Mouse (Mus musculus) intestine, embryonic 16.5 days (tissue): Measurements from ENCODE around the gene Dus1l. TPM values are rescaled to one million over a fixed set of nuclear protein-coding genes. Genes with fewer than 3 reads are reported as not detected.
"Not testable (repeated sequence)": the region's sequence is repeated elsewhere in the genome, so short reads cannot be mapped to it uniquely, and the experiment has no call there.

Source experiments
- ATAC-seq: fragments of 200-750 bp; cut with Nextera tagmentation; 2 replicates; pipeline ENCODE4 v1.8.0; 2017; ENCODE audit warnings: moderate TSS enrichment, moderate library complexity
- H3K27ac ChIP-seq: fragments of 300-500 bp; sonication (generic); 2 replicates; pipeline ENCODE4 v1.5.1; 2014; ENCODE audit warnings: mild to moderate bottlenecking, low read length
- H3K27me3 ChIP-seq: fragments of 300-500 bp; sonication (generic); replicated peaks from 2 replicates; pipeline ENCODE4 v1.6.1; 2014; ENCODE audit warnings: low read length, control low read depth, mixed read lengths; ENCODE audit not compliant: control insufficient read depth, insufficient read depth
- H3K36me3 ChIP-seq: fragments of 300-500 bp; sonication (generic); 2 replicates; pipeline ENCODE4 v1.6.1; 2014; ENCODE audit warnings: low read length, control low read depth; ENCODE audit not compliant: control insufficient read depth, insufficient read depth
- H3K4me1 ChIP-seq: fragments of 300-500 bp; sonication (generic); 2 replicates; pipeline ENCODE4 v1.6.1; 2014; ENCODE audit warnings: low read length, control low read depth, mixed read lengths; ENCODE audit not compliant: control insufficient read depth, insufficient read depth
- H3K4me2 ChIP-seq: fragments of 300-500 bp; sonication (generic); 2 replicates; pipeline ENCODE4 v1.6.1; 2014; ENCODE audit warnings: low read depth, low read length, control low read depth
- H3K4me3 ChIP-seq: fragments of 300-500 bp; sonication (generic); 2 replicates; pipeline ENCODE4 v1.5.1; 2014; ENCODE audit warnings: mild to moderate bottlenecking, low read length
- H3K9ac ChIP-seq: fragments of 300-500 bp; sonication (generic); 2 replicates; pipeline ENCODE4 v1.6.1; 2014; ENCODE audit warnings: low read depth, low read length
- H3K9me3 ChIP-seq: fragments of 300-500 bp; sonication (generic); 2 replicates; pipeline ENCODE4 v1.6.1; 2016; ENCODE audit warnings: low read length, control low read depth; ENCODE audit not compliant: control insufficient read depth
- WGBS: fragments of 180-500 bp; shearing (Covaris S2); extraction: QIAGEN DNeasy Blood & Tissue Kit; methylation state at CpG from one replicate; pipeline ENCODE4 v1.1.7; 2014; 5-methylcytosine and 5-hydroxymethylcytosine counted together
- polyA plus RNA-seq: library from polyadenylated mRNA; unstranded; fragments of >200 nt; fragmentation: Nextera tagmentation; extraction: Ambion mirVana; gene quantifications from 2 replicates; pipeline ENCODE4 v1.2.1, GENCODE M21; 2015

Dus1l gene
- polyA plus RNA-seq, 1 experiment from 2014 or later = 82.0 TPM

DNA sequence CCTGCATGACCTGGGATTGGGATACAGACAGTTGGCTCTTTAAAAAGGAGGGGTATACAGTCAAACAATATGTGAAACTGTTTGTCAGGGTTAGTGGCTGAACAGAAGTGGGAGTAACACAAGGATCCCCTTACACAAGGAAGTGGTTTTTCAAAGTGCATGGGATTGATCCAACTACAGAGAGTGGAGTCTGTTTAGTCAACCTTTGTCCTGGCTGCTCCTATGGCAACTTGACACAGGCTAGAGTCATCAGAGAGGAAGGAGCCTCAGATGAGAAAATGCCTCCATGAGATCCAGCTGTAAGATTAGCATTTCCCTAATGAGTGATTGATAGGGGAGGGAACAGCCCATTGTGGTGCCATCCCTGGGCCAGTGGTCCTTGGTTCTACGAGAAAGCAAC, 28.0 kb downstream of the Dus1l start:
- no peak overlapping the region for H3K4me2 ChIP-seq
- ATAC-seq = peak; percentile 87
- peak overlapping the region; percentile 46 for H3K27ac ChIP-seq
- H3K9ac ChIP-seq = no peak overlapping the region
- H3K4me1 ChIP-seq = peaks cover 2% of the 10 kb centered on the region; the same call in 1 of the 2 replicates
- no peaks in the 10 kb centered on the region for H3K36me3 ChIP-seq
- no peaks in the 10 kb centered on the region for H3K9me3 ChIP-seq
- WGBS = 79% methylated on average over 1 of the region's 1 CpGs
- H3K4me3 ChIP-seq = no peak overlapping the region
- no peaks in the 10 kb centered on the region for H3K27me3 ChIP-seq

- WGBS = 75% methylated on average over 4 of the region's 7 CpGs
- not testable (repeated sequence) for H3K36me3 ChIP-seq, H3K27ac ChIP-seq, H3K4me2 ChIP-seq, H3K4me1 ChIP-seq, H3K9me3 ChIP-seq, H3K27me3 ChIP-seq, H3K4me3 ChIP-seq, ATAC-seq, H3K9ac ChIP-seq
Measured at GRCm38 (mm10) chr11:120767023-120767422, 29.2 kb downstream of the Dus1l start.

DNA sequence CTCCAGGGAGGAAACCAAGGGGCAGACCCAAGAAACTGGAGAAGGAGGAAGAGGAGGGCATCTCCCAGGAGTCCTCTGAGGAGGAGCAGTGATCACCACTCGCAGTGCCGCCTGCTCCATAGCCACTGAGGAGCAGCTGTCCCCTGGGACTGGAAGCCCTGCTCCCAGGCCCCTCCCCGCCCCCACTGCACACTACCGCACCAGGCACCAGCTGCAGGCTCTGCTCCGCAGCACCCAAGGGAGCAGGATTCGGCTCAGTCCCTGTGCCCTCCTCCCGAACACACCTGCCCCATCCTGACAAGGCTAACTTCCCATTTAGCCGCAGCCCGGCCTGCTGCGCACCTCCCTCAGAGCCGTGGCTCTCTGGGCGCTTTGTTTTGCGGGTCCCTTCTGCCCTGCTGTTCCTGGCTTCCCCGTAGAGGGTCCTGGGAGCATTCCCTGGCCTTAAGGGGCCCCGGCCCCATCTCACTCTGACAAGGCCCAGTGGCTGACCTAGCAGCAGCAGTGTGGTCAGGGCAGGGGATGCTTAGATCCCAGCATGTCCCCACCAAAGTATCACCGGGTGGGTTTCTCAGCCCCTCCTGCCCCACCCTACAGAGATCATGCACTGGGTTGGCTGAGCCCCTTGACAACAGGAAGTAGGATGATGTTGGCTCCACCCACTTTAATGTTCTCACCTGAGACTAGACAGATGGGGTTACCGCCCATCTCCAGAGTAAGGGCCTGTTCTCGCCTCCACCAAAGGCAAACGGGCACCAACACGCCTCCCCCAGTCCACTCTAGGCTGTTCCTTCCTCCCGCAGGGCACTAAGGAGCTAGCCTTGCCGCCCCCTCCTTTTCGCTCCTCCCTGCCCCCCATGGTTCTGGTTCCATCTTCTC, 32.8 kb downstream of the Dus1l start:
- H3K9me3 ChIP-seq, H3K27me3 ChIP-seq, H3K4me3 ChIP-seq, H3K36me3 ChIP-seq, H3K4me1 ChIP-seq: not testable (repeated sequence)
- peak overlapping the region; percentile 45; the same call in 1 of the 2 replicates for H3K9ac ChIP-seq
- 24% methylated on average over 5 of the region's 23 CpGs for WGBS
- ATAC-seq = peak; percentile 62
- peak overlapping the region; percentile 97 for H3K27ac ChIP-seq
- H3K4me2 ChIP-seq = peak overlapping the region; percentile 21

- ATAC-seq = peak; percentile 88
- peak within 1 kb of the TSS; percentile 54 for H3K9ac ChIP-seq
- not testable (repeated sequence) for H3K27me3 ChIP-seq, H3K4me3 ChIP-seq, H3K36me3 ChIP-seq, H3K4me1 ChIP-seq
- H3K27ac ChIP-seq = peak within 1 kb of the TSS; percentile 97
- H3K4me2 ChIP-seq = peak within 1 kb of the TSS; percentile 21
- WGBS = 10% methylated on average over 14 of the region's 14 CpGs
- H3K9me3 ChIP-seq = peaks cover 13% of the 10 kb centered on the region
Measured at GRCm38 (mm10) chr11:120762672-120763041, 33.5 kb downstream of the Dus1l start, which contains the start of gene Hmga1b. Gene Hmga1b, plus strand, starts transcription at chr11:120762794.

DNA sequence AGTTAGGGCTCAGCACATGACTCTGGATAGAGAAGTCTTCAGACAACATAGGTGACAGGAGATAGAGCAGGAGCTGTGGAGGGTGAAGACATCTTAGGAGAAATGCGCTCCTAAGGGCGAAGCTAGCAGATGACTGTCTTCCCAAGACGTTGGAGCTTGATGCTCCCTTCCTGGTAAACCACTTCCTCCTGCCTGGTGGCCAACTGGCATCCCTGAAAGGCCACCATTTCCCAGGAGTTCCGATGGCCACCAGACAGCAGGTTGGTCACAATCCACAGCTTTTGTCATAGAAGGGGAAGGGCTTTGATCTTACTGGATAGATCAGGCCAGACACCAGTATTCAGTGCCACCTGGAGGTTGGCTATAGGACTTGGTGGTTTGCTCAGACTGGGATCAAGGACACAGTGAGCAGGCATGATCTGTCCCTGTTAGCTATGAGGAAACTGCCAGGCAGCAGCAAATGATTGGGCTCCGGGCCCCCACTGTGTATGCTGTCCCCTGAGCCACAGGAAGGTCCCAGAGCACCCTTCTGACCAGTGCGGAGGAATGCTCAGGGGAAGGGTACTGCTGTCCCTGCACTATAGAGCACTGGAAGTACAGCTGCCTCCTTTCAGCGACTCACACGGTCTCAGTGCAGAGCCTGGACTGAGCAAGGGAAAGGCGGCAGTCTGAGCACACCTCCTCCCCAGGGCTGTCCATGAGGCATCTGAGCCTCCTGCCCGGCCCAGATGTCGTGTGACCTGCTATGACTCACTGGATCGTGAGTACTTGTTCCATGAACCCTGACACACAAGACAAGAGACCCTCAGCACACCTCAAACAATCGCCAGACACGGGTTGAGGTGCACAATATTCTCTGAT, 34.2 kb downstream of the Dus1l start:
- H3K4me2 ChIP-seq = peak overlapping the region; percentile 21
- 57% methylated on average over 14 of the region's 14 CpGs for WGBS

GRCm38 (mm10) chr11:120760236-120760635, 36.0 kb downstream of the Dus1l start:
- Histone ChIP-seq H3K9ac (no peak overlapping the region), H3K27me3 (0 out of 2 replicates have a peak, but pooled peaks cover 2% of the 10 kb centered on the region), H3K4me1 (no peaks in the 10 kb centered on the region), H3K27ac (no peak overlapping the region), H3K4me2 (no peak overlapping the region), H3K36me3 (no peaks in the 10 kb centered on the region), H3K9me3 (peaks cover 15% of the 10 kb centered on the region), H3K4me3 (no peak overlapping the region)
- ATAC-seq = no peak
- 82% methylated on average over 9 of the region's 9 CpGs for WGBS

More for the DNA sequence above, 34.2 kb downstream of the Dus1l start:
- H3K27me3 ChIP-seq = 0 out of 2 replicates have a peak, but pooled peaks cover 2% of the 10 kb centered on the region
- H3K9ac ChIP-seq = peak overlapping the region; percentile 54
- no peaks in the 10 kb centered on the region for H3K36me3 ChIP-seq
- H3K9me3 ChIP-seq = peaks cover 15% of the 10 kb centered on the region
- no peaks in the 10 kb centered on the region for H3K4me1 ChIP-seq
- H3K27ac ChIP-seq = peak overlapping the region; percentile 97
- ATAC-seq = peak; percentile 91
- no peak overlapping the region for H3K4me3 ChIP-seq

DNA sequence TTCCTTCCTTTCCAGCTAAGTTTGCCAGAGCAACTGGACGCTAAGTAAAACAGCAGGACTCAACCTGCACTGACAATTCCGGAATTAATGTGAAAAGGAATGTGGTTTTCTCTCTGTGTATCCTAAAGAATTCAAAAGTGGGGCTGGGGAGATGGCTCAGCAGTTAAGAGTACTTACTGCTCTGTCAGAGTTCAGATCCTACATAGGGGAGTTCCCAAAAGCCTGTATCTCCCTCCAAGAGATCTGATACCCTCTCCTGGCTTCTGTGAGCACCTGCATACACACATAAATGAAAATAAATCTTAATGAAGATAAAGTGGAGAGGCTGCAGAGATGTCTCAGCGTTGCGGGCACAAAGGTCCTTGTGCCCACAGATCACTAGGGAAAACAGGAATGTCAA, 44.6 kb downstream of the Dus1l start:
- Histone ChIP-seq H3K9me3 (no peaks in the 10 kb centered on the region), H3K36me3 (no peaks in the 10 kb centered on the region), H3K4me3 (no peak overlapping the region), H3K27me3 (no peaks in the 10 kb centered on the region), H3K4me1 (no peaks in the 10 kb centered on the region), H3K27ac (no peak overlapping the region), H3K9ac (no peak overlapping the region), H3K4me2 (no peak overlapping the region)
- WGBS = 76% methylated on average over 4 of the region's 4 CpGs
- ATAC-seq = no peak

- H3K9me3 ChIP-seq = no peaks in the 10 kb centered on the region
- no peak overlapping the region for H3K9ac ChIP-seq
- H3K27ac ChIP-seq = no peak overlapping the region
- no peak overlapping the region for H3K4me3 ChIP-seq
- ATAC-seq = no peak
- H3K4me2 ChIP-seq = no peak overlapping the region
- H3K27me3 ChIP-seq = no peaks in the 10 kb centered on the region
- H3K36me3 ChIP-seq = no peaks in the 10 kb centered on the region
- no peaks in the 10 kb centered on the region for H3K4me1 ChIP-seq
- WGBS = 64% methylated on average over 8 of the region's 8 CpGs
Measured at GRCm38 (mm10) chr11:120749430-120749829, 46.8 kb downstream of the Dus1l start.

- H3K9me3 ChIP-seq = no peaks in the 10 kb centered on the region
- no peaks in the 10 kb centered on the region for H3K27me3 ChIP-seq
- no peak overlapping the region for H3K27ac ChIP-seq
- H3K4me1 ChIP-seq = 0 out of 2 replicates have a peak, but pooled peaks cover 2% of the 10 kb centered on the region
- no peak overlapping the region for H3K4me2 ChIP-seq
- no peaks in the 10 kb centered on the region for H3K36me3 ChIP-seq
- ATAC-seq = no peak
- no peak overlapping the region for H3K9ac ChIP-seq
- H3K4me3 ChIP-seq = no peak overlapping the region
- WGBS = 71% methylated on average over 4 of the region's 4 CpGs
Measured at GRCm38 (mm10) chr11:120747974-120748373, 48.2 kb downstream of the Dus1l start.
